Mouse (Mus musculus) cortical plate, adult 2 months (tissue): Measurements from ENCODE around the gene Slc7a5.

Experiments
- CTCF ChIP-seq: fragments of 200-500 bp; IDR thresholded peaks from 2 replicates; pipeline ENCODE4 v1.5.1; 2011; ENCODE audit warnings: mild to moderate bottlenecking, control low read depth, low read length; ENCODE audit not compliant: insufficient read depth; ENCODE audit errors: extremely low read depth
- POLR2A ChIP-seq: fragments of 200-500 bp; IDR thresholded peaks from 2 replicates; pipeline ENCODE4 v1.6.1; 2011; ENCODE audit warnings: mild to moderate bottlenecking, low read length, control low read depth; ENCODE audit not compliant: insufficient read depth; ENCODE audit errors: extremely low read depth

GRCm38 (mm10) chr8:121908378-121909147 is 1.1 kb upstream of the Slc7a5 start:
- TF ChIP-seq POLR2A (no peak), CTCF (no peak)
